Mouse (Mus musculus) lung, postnatal 0 days (tissue): ENCODE measurements around the gene Asf1a.

ENCODE experiments used
- CTCF ChIP-seq: IDR thresholded peaks from 2 replicates; pipeline ENCODE4 v1.5.1; 2016; ENCODE audit warnings: antibody characterized with exemption, mild to moderate bottlenecking
- EP300 ChIP-seq: IDR thresholded peaks from 2 replicates; pipeline ENCODE4 v1.6.1; 2016; ENCODE audit warnings: antibody characterized with exemption, mild to moderate bottlenecking, control low read depth

DNA sequence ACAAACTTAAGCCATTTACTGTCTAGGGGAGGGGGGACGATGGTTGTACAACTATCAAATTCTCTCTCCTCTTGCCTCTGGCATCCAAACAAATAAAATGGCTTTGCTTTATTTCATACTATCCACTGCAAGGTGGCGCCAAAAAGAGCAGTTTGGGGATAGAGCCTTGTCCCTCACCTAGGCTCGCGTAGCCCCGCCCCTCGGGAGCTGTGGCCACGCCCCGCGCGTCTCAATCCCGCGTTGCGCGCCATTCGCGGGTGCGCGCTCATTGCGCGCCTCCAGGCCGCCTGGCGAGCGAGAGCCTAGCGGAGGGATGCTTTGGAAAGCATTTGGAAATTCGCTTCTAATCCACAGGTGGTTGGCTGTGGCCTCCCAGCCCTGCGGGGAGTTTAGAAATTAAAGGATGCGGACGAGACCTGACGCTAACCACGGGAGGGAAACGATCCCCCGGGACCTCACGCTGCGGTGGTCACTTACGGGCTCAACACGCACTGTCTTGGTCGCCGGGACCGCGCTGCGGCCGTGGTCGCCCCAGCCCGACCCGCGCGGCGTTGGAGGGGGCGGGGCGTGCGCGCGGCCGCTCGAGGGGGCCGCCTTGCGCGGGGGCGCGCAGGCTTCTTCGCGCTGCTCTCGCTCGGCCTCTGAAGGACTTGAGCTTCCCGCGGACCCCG is 32.8 kb downstream of the Asf1a start:
- TF ChIP-seq CTCF (peak; percentile 66), EP300 (no peak)
